Mouse (Mus musculus): ENCODE measurements at regions not wholly inside any gene's neighbourhood (a gene's known extent, or its start where the extent isn't known, plus 50 kb on each side); places are given as distances from the start of the nearest gene placed in this dataset.

DNA sequence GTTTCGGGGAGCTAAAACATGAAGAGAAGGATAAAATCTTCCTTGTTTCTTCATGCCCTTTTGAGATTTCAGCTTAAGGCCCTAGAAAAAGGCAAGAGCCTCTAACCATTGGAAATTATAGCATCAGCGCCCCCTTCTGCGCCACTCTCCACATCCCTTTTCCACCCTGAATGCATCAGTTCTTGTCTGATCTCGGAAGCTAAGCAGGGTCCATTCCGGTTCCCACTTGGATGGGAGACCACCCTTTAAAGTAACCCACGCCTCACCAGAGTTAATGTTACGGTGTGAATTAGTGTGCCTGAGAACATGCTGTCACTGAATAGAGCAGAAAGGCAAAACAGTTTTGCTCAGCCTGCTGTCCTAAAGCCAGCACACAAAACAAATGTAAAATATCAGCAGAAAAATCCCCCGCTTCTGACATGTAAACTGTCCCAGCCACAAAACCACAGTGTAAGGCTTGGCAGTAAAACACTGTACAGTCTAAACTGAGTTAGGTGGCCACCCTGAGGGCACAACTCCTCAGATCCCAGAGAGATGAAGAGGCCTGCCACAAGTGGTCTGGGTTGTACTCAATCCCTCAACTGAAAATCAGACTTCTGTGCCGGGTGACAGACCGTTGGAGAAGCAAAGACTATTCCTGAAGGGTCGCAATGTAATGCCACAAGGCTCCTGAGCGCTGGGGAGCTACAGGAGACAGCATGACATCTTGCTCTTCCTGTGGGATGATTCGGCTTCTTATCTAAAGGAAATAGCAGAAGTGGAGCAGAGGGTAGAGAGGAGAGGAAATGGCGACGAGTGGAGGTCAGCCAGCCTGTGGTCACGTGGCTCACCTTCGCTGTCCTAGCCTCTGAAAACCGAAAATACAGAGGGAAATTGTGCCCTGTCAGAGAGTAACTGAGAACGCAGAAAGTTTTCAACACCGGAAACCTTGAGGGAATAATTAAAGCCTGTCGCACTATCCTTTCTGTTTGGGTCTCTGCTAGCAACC lies 176.2 kb downstream of the Kctd12 start:
- Histone ChIP-seq H3K27me3 (ENCODE audit: insufficient read depth, low read length) (no peaks in the 10 kb centered on the region), H3K4me1 (ENCODE audit: insufficient read depth, low read length) (no peaks in the 10 kb centered on the region), H3K9me3 (ENCODE audit: low read length) (peaks cover 4% of the 10 kb centered on the region; the same call in 1 of the 2 replicates), H3K36me3 (ENCODE audit: insufficient read depth, low read length) (no peaks in the 10 kb centered on the region), H3K4me2 (ENCODE audit: low read depth, low read length) (no peak overlapping the region), H3K27ac (no peak overlapping the region), H3K4me3 (ENCODE audit: low read length) (no peak overlapping the region), H3K9ac (replicated peaks; ENCODE audit: low read length) (no peak overlapping the region)
- peak; percentile 38 for DNase-seq (ENCODE audit: low spot score)
- 0 out of 2 replicates have a peak, but pooled peaks have one; percentile 49 for ATAC-seq
- peak; percentile 59 for TF ChIP-seq CTCF (IDR thresholded peaks at IDR 0.05; ENCODE audit: low read depth)
- 72% methylated on average over 21 of the region's 21 CpGs for WGBS

DNA sequence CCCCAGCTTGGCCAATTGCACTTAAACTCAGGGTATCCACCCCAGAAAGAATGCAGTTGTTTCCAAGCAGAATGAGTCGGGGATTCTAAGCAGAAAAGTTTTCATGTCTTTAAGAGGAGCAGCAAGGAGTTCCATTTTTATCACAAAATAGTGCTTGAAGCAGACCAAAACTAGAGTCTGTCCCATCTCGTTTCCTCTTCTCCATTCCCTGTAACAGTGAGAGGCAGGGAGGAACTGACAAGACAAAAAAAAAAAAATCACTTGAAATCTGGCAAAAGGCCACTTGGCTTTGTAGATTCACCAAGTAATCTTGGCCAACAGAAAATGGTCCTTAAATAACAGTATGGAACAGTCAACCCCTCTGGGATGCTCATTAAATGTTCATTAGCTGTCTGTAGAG lies 186.8 kb downstream of the Kctd12 start:
- H3K4me3 ChIP-seq (ENCODE audit: low read length): no peak overlapping the region
- 69% methylated on average over 2 of the region's 2 CpGs for WGBS
- H3K9ac ChIP-seq (replicated peaks; ENCODE audit: low read length): no peak overlapping the region
- H3K36me3 ChIP-seq (ENCODE audit: insufficient read depth, low read length): no peaks in the 10 kb centered on the region
- no peaks in the 10 kb centered on the region for H3K9me3 ChIP-seq (ENCODE audit: low read length)
- H3K27ac ChIP-seq: no peak overlapping the region
- no peak for TF ChIP-seq CTCF (IDR thresholded peaks at IDR 0.05; ENCODE audit: low read depth)
- DNase-seq (ENCODE audit: low spot score) (peak; percentile 8), ATAC-seq (no peak)
- H3K27me3 ChIP-seq (ENCODE audit: insufficient read depth, low read length): no peaks in the 10 kb centered on the region
- no peaks in the 10 kb centered on the region for H3K4me1 ChIP-seq (ENCODE audit: insufficient read depth, low read length)
- H3K4me2 ChIP-seq (ENCODE audit: low read depth, low read length): no peak overlapping the region

DNA sequence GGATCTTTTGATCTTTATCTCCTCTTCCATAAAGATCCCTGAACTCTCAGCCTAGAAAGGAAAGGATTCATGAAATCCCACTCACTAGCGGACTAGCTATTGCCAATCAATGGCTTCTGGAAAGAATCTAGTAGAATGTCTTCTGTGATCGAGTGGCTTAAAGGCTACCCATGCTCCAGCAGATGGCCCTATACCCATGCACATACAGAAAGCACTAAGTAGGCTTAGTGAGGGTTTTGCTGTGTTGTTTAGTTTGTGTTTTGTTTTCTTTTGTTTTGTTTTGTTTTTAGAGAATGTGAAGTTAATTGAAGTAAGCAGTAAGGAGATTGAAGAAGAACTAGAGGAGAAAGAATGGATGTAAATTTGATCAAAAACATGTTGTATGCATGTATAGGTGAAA lies 187.5 kb downstream of the Kctd12 start:
- Histone ChIP-seq H3K27me3 (ENCODE audit: insufficient read depth, low read length) (no peaks in the 10 kb centered on the region), H3K4me3 (ENCODE audit: low read length) (no peak overlapping the region), H3K4me2 (ENCODE audit: low read depth, low read length) (no peak overlapping the region), H3K36me3 (ENCODE audit: insufficient read depth, low read length) (no peaks in the 10 kb centered on the region), H3K9ac (replicated peaks; ENCODE audit: low read length) (no peak overlapping the region), H3K4me1 (ENCODE audit: insufficient read depth, low read length) (no peaks in the 10 kb centered on the region), H3K9me3 (ENCODE audit: low read length) (no peaks in the 10 kb centered on the region), H3K27ac (no peak overlapping the region)
- DNase-seq (ENCODE audit: low spot score): no peak
- TF ChIP-seq CTCF (IDR thresholded peaks at IDR 0.05; ENCODE audit: low read depth): peak; percentile 13; the same call in 1 of the 2 replicates
- WGBS: 84% methylated on average over 2 of the region's 2 CpGs
- ATAC-seq: no peak

DNA sequence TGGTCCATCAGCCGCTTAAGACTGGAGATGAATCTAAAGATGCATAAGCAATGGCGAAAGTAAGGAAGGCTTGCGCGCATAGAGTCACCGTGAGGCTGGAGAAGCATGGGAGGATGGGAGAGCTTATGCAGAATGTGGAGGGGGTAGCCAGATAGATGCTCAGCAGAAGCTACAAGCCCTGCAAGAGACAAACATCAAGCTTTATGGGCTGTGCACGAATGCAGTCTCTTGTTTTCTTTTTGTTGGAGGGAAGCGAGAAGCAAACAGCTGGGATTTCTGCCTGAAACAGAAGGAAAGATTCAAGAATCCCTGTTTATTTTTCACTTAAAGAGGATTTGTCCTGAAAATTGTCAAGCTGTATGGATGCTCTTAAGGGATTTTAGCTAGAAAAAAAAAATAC lies 188.7 kb downstream of the Kctd12 start:
- WGBS: 86% methylated on average over 7 of the region's 7 CpGs
- Histone ChIP-seq H3K36me3 (ENCODE audit: insufficient read depth, low read length) (no peaks in the 10 kb centered on the region), H3K27me3 (ENCODE audit: insufficient read depth, low read length) (no peaks in the 10 kb centered on the region), H3K4me2 (ENCODE audit: low read depth, low read length) (no peak overlapping the region), H3K4me1 (ENCODE audit: insufficient read depth, low read length) (no peaks in the 10 kb centered on the region), H3K9me3 (ENCODE audit: low read length) (no peaks in the 10 kb centered on the region), H3K9ac (replicated peaks; ENCODE audit: low read length) (no peak overlapping the region), H3K4me3 (ENCODE audit: low read length) (no peak overlapping the region), H3K27ac (no peak overlapping the region)
- ATAC-seq (no peak), DNase-seq (ENCODE audit: low spot score) (no peak)
- no peak for TF ChIP-seq CTCF (IDR thresholded peaks at IDR 0.05; ENCODE audit: low read depth)

DNA sequence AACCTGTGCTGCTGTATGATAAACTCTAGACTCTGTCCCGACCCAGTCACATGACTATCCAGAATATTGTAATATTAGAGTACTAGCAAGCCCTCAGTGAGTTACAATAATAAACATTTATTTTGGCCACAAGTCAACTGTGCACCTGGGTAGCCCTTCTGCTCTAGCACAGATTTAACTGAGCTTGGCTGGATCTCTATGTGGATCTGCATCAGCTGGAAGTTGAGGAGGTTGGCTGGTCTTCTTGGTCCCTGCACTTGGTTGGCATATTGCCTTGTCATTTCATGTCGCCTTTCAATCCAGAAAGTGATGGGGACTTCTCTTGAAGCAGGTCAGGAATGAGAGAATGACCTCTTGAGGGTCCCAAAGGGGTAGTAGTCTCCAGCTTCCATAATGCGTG lies 191.5 kb downstream of the Kctd12 start:
- no peaks in the 10 kb centered on the region for H3K9me3 ChIP-seq (ENCODE audit: low read length)
- no peak overlapping the region for H3K27ac ChIP-seq
- no peak for DNase-seq (ENCODE audit: low spot score)
- no peaks in the 10 kb centered on the region for H3K27me3 ChIP-seq (ENCODE audit: insufficient read depth, low read length)
- H3K9ac ChIP-seq (replicated peaks; ENCODE audit: low read length): no peak overlapping the region
- H3K4me3 ChIP-seq (ENCODE audit: low read length): no peak overlapping the region
- no peak for ATAC-seq
- 82% methylated on average over 3 of the region's 3 CpGs for WGBS
- H3K36me3 ChIP-seq (ENCODE audit: insufficient read depth, low read length): no peaks in the 10 kb centered on the region
- H3K4me2 ChIP-seq (ENCODE audit: low read depth, low read length): no peak overlapping the region
- H3K4me1 ChIP-seq (ENCODE audit: insufficient read depth, low read length): no peaks in the 10 kb centered on the region
- TF ChIP-seq CTCF (IDR thresholded peaks at IDR 0.05; ENCODE audit: low read depth): no peak

DNA sequence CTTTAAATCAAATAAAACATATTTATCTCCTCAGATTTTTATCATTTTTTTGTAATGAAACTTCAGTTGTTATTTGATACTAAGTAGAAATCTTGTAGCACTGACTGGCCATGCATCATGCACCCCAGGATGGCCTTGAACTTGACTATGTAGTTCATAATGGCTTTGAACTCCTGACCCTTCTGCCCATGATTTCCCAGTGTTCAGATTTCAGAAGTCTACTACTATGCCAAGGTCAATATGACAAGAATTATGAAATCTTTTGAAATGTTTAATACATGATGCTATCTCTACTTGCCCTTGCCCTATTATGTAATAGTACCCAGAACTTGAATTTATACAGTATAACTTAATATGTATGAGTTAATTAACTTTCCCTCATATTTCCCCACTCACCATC lies 200.2 kb downstream of the Kctd12 start:
- ATAC-seq: no peak
- Histone ChIP-seq H3K27ac (no peak overlapping the region), H3K4me3 (ENCODE audit: low read length) (no peak overlapping the region), H3K4me2 (ENCODE audit: low read depth, low read length) (no peak overlapping the region), H3K9me3 (ENCODE audit: low read length) (no peaks in the 10 kb centered on the region), H3K27me3 (ENCODE audit: insufficient read depth, low read length) (no peaks in the 10 kb centered on the region), H3K36me3 (ENCODE audit: insufficient read depth, low read length) (no peaks in the 10 kb centered on the region), H3K9ac (replicated peaks; ENCODE audit: low read length) (no peak overlapping the region), H3K4me1 (ENCODE audit: insufficient read depth, low read length) (no peaks in the 10 kb centered on the region)
- no peak for DNase-seq (ENCODE audit: low spot score)
- TF ChIP-seq CTCF (IDR thresholded peaks at IDR 0.05; ENCODE audit: low read depth): no peak

DNA sequence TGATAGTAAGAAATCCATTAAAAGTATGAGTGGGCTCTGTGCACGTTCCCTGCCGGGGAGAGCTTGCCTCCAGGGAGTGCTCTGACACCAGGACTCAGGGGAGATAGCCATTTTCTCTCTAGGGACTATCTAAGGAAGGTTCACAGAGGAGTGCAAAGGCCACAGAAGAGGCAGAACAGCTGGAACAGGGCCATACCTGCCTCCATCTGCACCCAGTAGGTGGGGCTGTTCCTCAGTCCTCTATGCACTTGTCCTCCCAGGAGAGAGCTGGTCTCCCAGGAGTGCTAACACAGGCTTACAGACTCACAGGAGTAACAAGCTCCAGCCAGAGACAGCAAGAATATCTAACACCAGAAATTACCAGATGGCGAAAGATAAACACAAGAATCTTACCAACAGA lies 212.7 kb downstream of the Kctd12 start:
- H3K27me3 ChIP-seq (ENCODE audit: insufficient read depth, low read length): no peaks in the 10 kb centered on the region
- DNase-seq (ENCODE audit: low spot score): peak; percentile 13
- TF ChIP-seq CTCF (IDR thresholded peaks at IDR 0.05; ENCODE audit: low read depth): peak; percentile 37

More for the DNA sequence above, 212.7 kb downstream of the Kctd12 start:
- H3K9me3 ChIP-seq (ENCODE audit: low read length): no peaks in the 10 kb centered on the region
- H3K27ac ChIP-seq: no peak overlapping the region
- H3K4me2 ChIP-seq (ENCODE audit: low read depth, low read length): no peak overlapping the region
- no peak for ATAC-seq
- 68% methylated on average over 3 of the region's 3 CpGs for WGBS
- no peak overlapping the region for H3K4me3 ChIP-seq (ENCODE audit: low read length)
- no peaks in the 10 kb centered on the region for H3K4me1 ChIP-seq (ENCODE audit: insufficient read depth, low read length)
- H3K36me3 ChIP-seq (ENCODE audit: insufficient read depth, low read length): no peaks in the 10 kb centered on the region
- H3K9ac ChIP-seq (replicated peaks; ENCODE audit: low read length): no peak overlapping the region

All from hindbrain, postnatal 0 days (tissue).